Mouse (Mus musculus): ENCODE results near the gene Lexm.

Lexm gene

GRCm38 (mm10) chr4:106542211-106542610, 74.8 kb downstream of the Lexm start:
- no peak for DNase-seq (ENCODE audit: low read depth, low spot score)

- DNase-seq (ENCODE audit: low read depth, low spot score), result no peak
Observed at GRCm38 (mm10) chr4:106541491-106541890, 75.5 kb downstream of the Lexm start.

All from retina, adult 2 months (tissue).